Mouse (Mus musculus) 3T3-L1 (cell line): ENCODE measurements around the gene Ctnna2.

ENCODE experiments used
- DNase-seq: peaks from one replicate; pipeline ENCODE4 v3.0.0-alpha.2; 2015; ENCODE audit warnings: low read depth, low spot score

Gene Ctnna2

DNA sequence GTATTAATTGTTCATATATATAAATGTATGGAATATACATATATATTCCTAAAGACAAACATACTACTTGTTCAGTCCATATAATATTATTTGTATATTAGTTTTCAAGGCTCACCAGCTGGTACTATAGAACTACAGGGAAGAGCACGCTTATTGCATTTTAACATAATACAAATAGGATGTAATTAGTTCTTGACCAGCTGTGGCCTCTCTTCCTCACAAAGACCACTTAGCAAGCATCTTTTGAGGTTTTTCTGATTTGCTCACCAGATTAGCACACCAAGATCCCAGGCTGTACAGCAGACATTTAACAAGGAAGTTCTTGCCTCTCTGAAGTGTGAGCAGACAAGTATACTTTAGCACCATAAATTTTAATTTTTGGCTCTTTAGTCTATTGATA, 152.0 kb downstream of the Ctnna2 start:
- DNase-seq = no peak

DNA sequence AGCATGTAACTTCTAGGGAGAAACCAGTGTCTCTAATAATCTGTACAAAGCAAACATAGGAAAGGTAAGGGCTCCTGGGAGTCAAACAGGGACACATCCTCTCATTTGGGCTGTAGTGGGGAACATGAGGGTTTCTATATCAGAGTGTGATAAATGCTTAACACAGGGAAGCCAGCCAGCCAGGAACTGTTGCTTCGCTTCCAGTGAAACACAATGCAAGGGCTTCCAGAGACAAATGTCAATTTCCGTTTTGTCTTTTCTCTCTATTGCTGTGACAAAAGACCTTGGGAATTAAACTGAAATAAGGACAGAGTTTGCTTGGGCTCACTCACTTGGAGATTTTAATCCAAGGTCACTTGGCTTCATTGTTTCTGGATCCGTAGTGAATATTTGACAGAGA, 162.4 kb downstream of the Ctnna2 start:
- DNase-seq = no peak

DNA sequence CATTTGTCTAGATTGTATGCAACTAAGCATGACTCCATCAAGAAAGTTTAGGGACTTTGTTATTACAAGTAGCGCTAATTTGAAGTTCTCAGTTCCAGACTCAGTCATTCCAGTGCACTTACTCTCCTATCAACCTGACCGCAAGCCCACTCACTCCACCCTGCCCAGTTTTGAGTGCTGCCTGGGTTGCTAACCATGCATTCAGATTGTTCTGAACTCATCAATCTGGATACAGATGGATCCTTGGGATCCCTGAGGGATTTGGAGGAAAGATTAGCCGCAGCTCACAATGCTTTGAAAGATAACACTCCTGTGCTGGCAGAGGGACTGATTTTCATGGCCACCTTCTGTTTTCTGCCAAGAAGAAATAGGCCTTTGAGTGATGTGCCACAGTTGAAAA, 168.5 kb downstream of the Ctnna2 start:
- no peak for DNase-seq

DNA sequence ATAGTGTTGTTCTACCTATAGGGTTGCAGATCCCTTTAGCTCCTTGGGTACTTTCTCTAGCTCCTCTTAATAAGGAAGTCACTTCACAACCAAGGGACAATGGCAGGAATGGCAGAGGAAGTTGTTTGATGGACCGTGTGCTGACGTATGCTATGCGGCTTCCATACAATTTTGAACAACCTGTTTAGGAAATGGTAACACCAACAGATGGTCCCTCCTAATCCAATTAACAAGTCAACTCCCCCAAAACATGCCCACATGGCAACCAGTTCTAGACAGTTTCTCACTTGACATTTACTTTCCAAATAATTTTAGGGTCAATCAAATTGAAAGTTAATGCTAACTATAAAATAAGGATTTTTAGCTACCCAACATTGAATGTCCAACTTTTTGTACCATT, 176.9 kb downstream of the Ctnna2 start:
- no peak for DNase-seq

DNA sequence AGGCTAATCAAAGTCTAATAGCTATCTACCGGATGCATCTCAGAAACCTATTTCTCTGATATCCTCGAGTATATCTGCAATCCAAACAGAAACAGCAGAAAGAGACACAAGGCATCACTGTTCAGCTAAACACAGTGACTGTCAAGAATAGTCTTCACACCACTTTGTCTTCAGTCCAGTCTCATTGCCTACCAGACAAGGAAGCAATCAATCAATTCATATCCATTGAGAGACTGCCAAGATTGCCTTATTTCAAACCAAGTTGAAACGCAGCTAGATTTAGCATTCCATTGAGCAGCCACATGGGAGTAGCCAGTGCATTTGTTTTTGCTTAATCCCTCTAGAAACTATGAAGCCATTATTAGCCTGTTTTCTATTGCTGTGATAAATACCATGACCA, 196.2 kb downstream of the Ctnna2 start:
- DNase-seq = no peak

DNA sequence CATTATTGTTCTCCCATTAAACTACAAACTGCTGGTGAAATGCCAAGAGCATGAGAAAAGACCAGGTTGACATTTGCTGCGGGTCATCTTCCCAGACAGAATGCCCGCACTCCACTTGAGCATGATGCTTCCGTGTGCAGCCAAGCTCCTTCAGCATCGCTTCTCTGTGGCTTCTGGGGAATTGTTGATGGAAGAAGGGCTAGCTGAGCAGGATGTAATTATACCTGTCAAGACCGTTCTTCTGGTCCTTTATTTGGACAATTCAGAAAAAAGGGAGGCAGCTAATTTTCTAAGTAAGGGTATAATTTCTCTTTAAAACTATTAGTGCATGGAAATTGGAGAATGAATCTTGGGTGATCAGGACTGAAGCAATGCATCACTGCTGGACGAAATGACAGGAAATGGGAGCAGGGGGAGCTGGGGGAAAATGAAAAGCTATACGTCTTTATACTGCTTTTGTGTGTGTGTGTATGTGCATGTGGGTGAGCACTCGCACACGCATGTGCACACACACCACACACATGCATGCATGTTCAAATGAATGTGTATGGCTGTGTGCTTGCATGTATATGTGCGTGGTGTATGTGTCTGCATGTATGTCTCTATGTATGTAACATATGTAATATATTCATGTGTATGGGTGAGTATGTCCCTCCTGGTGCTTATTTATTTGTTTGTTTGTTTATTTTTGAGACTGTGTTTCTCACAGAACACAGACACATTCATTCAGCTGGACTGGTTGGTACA, 211.0 kb downstream of the Ctnna2 start:
- no peak for DNase-seq

DNA sequence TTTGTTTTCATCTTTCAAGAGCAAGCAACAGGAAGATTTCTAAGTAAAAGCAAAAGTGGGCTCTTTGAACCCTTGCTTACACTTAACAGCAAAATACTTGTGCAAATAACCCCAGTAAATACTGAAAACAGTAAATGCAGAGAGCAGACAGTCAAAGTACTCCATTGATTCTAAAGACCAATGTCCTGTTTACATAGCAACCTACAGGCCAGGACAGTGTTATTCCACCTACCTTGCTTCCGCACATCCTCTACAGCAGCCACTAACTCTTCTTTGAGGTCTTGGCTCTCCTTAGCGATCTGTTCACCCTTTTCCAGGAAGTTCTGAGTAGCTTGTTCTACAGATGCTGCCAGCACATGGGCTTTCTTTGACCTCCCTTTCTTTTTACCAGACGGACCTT, 221.3 kb downstream of the Ctnna2 start:
- DNase-seq = no peak

DNA sequence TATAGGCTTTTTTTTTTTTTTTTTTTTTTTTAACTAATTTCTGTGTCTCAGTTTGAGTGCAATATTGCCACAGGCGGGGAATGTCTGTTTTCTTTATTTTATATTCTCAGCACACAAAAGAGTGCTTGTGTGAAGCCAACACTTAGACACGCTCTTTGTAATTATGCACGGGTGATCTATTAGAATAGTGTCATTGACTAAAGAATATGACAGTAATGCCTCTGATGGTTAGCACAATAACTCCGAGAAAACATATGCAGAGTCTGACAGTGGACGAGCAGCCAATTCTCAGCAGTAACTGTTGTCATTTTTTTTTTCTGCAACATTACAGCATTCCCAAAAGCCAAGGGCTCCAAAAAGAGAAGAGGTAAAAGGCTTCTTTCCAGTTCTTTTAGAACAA, 234.1 kb downstream of the Ctnna2 start:
- no peak for DNase-seq

DNA sequence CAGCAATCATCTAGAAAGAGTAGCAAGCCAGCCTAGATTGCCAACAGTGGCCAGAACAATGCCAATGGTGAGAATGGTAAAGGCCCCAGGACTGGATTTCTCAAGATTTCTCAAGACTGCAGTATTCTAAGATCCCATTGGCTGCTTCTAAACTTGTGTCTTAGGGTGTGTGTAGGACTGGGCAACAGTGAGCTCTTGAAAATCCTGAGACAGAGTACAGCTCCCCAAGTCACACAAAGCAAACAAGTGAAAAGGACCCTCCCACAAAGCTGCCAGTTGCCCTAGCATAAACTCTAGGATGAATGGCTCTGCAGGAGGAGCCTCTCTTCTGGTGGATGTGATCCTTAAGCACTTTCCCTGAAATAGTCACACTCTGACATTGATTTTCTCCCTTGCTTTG, 235.8 kb downstream of the Ctnna2 start:
- DNase-seq = no peak

DNA sequence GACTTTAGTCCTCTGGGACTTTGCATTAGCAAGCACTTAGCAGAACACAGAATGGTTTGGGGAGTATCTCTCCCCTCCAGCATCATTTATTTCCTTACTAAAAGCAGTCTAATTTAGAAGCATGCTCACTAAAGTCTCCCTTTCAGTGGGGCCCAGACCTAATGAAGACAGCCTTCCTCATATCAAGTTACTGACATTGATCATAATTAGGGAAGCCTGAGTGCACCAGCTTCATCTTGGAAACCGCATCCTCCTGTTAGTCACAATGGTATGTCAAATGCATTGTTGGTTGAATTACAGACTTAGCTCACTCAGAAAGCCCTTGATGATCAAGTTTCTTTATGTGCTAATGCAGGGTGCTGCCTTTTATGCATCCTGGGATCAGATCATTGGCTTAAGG, 236.5 kb downstream of the Ctnna2 start:
- no peak for DNase-seq

DNA sequence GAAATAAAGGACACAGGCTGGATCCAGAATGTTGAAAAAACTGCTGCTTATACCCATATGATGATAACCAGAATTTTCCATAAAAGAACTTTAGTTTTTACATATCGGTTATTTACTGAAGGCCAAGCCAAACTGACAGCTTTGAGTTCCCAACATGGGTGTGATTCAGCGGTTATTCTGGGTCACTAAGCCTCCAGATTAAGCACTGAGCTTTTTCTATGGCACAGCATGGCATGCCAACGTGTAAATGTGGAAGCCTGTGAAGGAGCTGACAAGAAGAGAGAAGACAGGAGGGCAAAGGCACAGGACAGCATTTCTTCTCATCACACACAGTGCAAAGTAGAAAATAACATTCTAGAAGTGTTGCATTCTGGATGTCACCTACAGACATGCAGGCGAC, 240.9 kb downstream of the Ctnna2 start:
- no peak for DNase-seq

DNA sequence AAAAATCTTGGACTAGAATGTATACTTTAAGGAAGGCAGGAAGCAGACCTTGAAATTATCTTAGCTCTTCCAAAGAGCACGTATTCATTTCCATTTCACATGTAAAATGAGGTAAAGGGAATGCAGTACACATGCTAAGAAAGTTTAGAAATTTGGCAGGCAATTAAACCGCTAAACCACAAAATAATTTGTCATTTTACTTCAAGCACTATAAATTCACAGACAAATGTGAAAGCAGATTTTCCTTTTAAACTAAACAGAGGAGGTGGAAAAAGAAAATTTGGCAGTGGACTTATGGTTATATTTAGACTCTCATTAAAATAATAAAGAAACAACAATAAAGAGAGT, 254.6 kb downstream of the Ctnna2 start:
- DNase-seq = no peak

DNA sequence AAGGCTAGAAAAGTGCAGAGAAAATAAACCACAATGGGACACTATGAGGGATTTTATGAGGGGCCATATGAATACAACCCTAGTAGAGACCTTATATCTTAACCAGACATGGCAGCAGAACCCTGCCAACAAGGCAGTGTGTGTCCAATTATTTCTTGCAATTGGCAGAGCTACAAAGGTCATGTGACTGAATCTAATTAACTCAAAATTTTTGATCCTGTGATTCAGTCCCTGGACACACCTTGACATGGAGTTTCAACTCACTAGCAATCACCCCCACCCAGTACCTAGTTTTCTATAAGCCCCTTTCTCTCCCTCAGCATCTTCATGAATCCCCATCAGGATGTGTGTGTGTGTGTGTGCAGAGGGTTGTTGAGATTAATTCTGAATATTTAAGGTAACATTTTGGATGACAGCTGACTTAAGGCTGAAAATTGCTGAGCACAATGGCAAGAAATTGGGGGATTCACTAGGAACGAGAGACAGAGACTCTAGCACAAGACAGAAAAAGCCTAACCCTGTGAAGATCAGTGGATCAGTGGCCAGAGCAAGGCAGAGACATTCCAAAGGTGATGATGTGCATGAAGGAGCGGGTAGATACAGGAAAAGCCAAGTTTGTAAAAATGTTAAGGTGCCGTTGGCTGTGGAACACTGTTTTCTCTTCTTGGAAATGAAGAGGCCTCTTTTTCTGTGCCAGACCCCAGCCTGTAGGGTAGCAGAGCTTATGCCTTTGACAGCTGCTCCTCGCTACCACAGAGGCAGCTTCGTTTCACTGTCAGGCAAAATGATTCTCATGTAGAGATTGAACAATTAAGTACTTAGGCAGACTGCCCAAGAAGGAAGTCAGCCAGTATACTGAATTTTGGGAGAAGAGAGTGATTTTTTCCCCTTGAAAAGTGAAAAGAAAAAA, 255.2 kb downstream of the Ctnna2 start:
- no peak for DNase-seq

DNA sequence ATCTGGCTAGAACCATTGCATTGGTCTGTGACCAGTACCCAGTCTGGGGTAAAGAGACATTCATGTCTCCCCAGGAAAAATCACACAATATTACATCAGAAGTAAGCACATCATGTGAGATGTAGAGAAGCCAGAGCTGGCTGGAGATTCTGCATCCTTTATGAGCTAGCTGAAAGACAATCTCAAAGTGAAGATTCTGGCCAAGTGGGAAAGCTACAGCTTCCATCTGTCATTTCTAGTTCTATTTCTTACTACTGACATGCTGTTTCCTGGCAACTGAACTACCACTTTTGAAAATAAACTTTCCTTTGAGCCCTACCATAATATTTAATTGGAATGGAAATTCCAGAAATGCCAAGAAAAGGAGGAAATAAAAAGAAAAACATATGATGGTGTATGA, 285.4 kb downstream of the Ctnna2 start:
- no peak for DNase-seq

DNA sequence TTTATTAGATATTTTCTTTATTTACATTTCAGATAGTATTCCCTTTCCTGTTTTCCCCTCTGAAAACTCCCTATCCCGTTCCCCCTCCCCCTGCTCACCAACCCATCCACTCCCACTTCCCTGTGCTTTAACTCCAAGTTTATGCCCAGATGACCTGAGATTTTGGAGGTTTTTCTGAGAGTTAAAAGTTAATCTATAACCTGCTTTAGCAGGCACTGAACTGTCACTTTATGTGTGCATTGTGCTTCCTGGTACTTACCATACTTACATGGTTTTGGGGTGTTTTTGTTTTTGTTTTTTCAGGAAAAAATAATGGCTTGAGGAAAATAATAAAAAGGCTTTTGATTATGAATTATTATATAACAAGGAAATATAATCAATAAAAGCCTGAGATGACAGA, 292.3 kb downstream of the Ctnna2 start:
- DNase-seq = no peak

DNA sequence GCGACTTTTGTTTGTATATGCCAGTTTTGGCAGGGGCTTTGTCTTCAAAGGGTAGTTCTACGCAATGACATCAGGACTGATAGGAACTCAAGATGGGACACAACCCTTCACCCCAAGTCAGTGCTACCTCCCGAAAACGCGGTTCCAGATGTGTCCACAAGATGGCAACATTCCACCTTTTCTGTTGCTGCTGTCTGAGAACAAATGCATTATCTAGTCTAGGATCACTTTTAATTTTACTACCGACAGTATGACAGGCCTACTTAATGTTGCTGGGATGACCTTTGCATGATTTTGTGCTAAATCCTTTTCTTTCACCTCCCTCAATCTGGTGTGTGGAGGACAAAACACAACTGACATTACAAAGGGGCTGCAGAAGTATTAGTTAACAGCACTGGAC, 329.4 kb downstream of the Ctnna2 start:
- DNase-seq = peak; percentile 50

DNA sequence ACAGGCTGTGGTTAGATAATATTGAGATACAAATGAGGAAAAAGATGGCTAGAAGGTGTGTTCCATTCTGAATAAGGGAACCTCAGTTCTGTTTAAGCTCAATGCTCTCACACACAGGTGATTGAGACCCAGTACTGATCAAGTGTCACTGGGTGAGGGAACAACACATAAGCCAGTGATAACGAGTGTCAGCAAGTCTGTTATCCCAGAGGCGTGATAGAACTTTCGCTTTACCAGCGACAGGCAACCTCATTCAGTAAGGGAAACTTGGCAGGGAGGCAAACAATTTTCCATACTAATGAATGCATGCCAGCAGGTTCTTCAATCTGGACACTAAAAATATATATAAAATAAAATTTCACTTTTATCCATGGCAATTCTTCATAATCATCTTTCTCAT, 334.9 kb downstream of the Ctnna2 start:
- no peak for DNase-seq

DNA sequence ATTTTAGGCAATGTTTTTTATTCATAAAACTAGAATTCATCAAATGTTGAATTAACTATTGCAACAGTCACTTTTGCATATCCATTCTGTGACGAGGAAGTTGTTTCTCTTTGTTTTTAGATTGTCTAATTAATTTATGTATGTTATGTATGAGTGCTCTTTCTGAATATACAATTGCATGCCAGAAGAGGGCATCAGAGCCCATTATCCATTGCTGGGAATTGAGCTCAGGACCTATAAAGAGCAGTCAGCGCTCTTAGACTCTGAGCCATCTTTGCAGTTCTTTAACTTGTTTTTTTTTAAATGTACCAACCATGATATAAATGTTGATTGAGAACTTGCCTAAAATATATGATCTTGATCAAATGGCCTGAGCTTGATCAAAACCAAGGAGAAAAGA, 340.7 kb downstream of the Ctnna2 start:
- no peak for DNase-seq

DNA sequence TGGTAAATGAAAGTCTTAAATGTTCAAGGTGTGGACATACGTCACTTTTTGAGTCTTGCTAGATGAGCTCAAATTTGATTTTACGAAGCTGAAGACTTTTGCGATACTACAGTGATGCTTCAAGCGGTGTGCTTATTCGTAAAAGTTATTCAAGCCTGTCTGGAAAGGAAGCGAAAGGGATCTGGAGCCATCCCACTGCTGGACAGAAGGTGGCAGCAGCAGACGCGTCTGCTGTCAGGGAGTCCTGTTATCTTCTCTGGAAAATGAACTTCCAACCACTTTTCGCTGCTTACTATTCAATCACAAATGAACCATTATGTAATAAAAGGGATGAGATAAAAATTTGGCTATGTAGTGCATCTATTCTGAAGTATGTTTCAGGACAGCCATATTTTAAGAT, 345.5 kb downstream of the Ctnna2 start:
- peak; percentile 58 for DNase-seq

DNA sequence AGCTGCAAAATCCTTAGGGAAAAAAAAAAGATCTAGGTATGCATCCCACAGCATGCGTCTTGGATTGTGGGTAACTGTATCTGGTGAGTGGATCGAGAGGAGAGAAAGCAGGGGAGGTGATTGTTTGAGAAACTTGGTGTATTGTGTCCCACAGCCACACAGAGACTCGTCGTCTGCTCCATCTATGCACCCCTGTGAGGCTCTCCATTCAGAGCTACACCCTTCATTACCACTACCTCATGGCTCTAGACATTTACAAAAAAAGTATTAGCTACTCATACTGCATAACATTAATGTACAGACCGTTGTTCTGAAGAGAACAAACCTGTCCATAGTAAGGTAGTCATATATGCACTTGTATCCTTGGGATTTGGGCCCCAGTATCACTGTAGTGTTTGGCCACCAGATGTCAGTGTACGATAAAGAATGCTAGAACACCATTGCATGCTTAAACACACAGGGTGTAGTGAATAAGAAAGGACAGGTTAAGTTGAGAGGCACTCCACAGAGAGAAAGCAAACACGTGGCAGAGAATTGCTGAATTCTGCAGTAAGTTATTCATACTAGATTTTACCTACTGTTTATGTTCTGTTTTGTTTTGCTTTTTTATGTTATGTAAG, 350.8 kb downstream of the Ctnna2 start:
- DNase-seq = peak; percentile 49

DNA sequence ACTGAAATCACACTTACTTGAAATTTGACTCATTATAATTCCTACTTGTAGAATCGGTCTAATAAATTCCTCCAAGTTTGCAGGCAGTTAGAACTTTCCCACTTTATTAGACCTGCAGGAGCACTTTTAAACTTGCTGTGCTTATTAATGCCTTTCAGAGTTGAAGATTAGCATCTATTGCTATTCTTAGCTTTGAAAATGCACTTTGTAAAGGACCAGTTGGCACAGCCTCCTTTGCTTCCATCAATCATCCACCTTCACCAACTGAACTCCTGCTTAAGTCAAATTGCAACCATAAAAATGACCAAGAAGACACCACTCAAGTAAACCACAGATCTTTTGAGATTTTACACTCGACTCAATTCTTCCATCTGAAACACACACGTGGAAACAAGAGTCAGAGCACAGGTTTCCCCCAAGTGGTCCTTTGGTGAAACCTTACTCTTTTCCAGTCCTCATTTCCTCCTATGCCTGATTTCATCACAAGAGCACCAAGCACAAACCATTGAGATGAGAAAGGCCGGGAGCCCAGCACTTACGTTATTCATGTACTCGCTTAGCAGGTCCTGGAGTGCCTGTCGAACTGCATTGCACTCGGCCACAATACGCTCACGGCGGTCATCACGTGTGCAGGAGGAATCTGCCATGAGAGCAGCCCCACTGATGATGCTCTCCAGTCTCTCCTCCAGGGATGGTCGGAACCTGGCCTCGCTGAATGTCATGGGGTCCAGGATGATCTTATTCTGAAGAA, 374.7 kb downstream of the Ctnna2 start:
- no peak for DNase-seq

DNA sequence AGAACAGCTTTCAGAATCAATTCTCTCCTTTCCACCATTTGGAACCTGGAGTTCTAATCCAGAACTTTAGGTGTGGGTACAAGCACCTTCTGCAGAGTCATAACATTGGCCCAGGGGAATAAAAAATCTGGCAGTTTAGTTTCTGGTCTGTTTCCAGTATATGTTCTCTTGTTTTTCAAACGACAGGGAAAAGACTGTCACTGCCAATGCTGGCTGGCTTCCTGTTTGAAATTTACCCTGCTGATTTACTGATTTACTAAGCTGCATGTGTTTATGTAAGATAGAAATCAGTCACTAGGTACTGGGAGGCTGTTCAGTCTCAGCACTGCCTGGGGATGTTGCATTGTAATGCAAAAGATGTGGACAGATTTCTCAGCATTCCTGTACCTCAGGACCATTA, 375.6 kb downstream of the Ctnna2 start:
- DNase-seq = no peak
